Mouse (Mus musculus) MEL-GATA-1-ER (cell line): ENCODE results near the gene Chn2.

ENCODE experiments used
- DNase-seq: peaks from one replicate; pipeline ENCODE4 v3.0.0-alpha.2; 2012; ENCODE audit warnings: low read depth; ENCODE audit errors: extremely low read depth

Chn2 gene

GRCm38 (mm10) chr6:54075419-54075818 lies 36.1 kb downstream of the Chn2 start:
- DNase-seq: no peak

DNA sequence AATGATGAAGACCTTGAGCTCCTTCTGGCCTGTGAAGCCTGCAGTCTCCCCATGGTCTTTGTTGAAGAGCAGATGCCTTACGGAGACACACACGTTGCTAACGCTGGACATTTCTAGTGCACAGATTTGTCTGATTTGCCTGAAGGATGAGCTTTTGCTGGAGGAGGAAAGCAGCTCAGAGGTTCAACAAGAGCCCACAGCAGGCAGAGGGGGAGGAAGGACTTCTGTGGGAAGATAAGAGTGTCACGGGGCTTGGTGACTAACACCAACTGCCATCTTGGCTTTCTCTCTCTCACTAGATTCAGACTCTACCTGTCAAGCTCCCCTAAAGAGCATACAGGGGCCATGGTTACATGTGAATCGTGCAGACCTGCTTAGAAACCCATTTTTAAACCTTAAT lies 37.3 kb downstream of the Chn2 start:
- no peak for DNase-seq

GRCm38 (mm10) chr6:54078269-54078668 lies 38.9 kb downstream of the Chn2 start:
- DNase-seq: no peak

DNA sequence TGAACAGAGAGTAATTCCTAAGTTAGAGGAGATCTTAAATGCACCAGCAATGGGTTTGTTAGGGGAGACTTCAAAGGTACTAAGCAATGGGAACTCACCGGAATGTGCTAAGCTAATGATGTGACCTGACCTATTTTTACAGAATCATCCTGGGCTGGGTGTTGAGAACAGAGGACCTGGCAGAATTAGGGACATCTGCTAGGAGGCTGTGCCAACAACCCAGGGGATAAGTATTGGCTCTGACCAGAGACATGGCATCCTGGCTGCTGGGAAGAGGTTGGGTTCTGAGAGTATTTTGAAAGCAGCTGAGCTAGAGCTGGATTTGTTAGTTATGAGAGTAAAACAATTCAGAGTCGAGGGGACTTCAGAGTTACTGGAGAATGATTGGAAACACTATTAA lies 40.5 kb downstream of the Chn2 start:
- no peak for DNase-seq

- no peak for DNase-seq
Measured at GRCm38 (mm10) chr6:54080518-54081285, 41.3 kb downstream of the Chn2 start.

- no peak for DNase-seq
Measured at GRCm38 (mm10) chr6:54082576-54082975, 43.2 kb downstream of the Chn2 start.

- no peak for DNase-seq
Measured at GRCm38 (mm10) chr6:54084046-54084445, 44.7 kb downstream of the Chn2 start.

- DNase-seq: no peak
Measured at GRCm38 (mm10) chr6:54085009-54085408, 45.7 kb downstream of the Chn2 start.

DNA sequence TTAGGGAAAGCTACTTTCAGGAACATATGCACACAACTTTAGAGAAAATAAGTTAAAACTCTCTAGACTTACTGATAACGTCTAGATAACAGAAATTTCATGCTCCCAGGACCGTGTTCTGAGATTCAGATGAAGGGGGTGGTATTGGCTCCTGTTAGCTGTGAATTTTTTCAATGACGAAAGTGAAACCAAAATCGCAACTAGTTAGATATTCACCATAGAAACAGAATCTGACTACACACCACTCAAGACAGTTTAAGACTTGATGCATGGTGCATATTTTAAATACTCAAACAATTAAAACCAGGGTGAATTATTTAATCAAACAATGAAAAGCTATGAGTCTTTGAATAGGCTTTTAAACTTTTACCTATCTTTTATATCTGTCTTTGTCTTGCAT lies 48.8 kb downstream of the Chn2 start:
- no peak for DNase-seq

GRCm38 (mm10) chr6:54090822-54091221 lies 51.5 kb downstream of the Chn2 start:
- no peak for DNase-seq

- DNase-seq: no peak
Measured at GRCm38 (mm10) chr6:54092920-54093319, 53.6 kb downstream of the Chn2 start.

- no peak for DNase-seq
Measured at GRCm38 (mm10) chr6:54096147-54096761, 56.9 kb downstream of the Chn2 start.

GRCm38 (mm10) chr6:54096836-54097235 lies 57.5 kb downstream of the Chn2 start:
- no peak for DNase-seq

DNA sequence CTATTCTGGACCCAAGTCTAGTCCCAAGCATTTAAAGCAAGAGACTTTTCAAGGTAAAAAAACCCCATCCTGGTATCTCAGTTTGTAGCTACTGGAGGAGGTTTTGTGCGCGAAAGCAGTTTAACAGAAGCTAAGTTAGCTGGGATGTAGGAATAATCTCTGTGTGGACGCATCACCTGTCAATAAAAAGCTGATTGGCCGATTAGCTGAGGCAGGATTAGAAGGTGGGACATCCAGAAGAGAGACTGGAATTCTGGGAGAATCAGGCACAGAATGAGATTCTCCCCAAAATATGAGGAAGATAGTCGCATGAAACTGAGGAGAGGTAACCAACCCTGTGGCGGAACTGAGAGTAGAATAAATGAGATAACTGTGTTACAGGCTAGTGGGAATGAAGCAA lies 59.0 kb downstream of the Chn2 start:
- no peak for DNase-seq

GRCm38 (mm10) chr6:54099659-54100058 lies 60.3 kb downstream of the Chn2 start:
- DNase-seq: no peak

GRCm38 (mm10) chr6:54102210-54102609 lies 62.9 kb downstream of the Chn2 start:
- DNase-seq: no peak

GRCm38 (mm10) chr6:54103276-54103975 lies 64.1 kb downstream of the Chn2 start:
- no peak for DNase-seq

DNA sequence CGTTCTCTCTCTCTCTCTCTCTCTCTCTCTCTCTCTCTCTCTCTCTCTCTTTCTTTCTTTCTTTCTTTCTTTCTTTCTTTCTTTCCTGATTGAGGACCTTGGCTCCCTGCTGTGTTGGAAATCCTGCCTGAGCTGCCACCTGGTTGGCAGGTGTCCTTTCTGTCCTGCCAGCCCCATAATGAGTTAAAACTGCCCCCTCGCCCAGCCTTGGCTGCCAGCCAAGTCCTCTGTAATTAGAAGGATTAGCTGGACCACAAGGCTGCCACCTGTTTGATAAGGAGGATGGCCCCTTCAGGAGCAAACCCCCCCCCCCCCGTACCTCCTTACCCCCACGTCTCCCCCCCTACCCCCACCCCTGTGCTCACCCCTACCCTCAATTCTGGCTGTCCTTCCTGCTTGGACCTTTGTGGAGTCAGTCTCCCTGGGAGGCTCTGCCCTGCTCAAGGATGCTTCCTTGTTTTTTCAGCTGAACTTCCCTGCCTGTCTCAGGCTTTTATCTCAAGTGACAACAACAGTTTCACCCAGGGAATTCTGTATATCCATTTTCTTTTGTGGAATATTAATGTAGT lies 72.1 kb downstream of the Chn2 start:
- DNase-seq: no peak

DNA sequence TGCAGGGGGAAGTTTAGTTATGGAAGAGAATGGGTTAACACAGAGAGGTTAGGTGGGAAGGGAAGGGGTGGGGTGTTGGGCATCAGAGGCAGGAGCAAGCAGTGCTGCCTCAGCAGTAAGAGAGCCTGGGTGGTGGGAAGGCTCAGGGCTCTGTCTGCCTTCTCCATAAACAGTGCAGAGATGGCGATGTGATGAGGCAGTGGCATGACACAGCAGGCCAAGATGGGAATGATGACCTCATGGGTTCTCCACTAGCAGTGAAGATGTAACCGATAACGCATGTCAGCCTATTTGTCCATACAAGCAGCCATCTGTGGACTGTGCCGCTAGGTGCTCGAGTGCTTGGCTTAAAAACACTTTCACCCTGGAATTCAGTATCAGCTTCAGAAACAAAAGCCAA lies 74.0 kb downstream of the Chn2 start:
- DNase-seq: no peak

DNA sequence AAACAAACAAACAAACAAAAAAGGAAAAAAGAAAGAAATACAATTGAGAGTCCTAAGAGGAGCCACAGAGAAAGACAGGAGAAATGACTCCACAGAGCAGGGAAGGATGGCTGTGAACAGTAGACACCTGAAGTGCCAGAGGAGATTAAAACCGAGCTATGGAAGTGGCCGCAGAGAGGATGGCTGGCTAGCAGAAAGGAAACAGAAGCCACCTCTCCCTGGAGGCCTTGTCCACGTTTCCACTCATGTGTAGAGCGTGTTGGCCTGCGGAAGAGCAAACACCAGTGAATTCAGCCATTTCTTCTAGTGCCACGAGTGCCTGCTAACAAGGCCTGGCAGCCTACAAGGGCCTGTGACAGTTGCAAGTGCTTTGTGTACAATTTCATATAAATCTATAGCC lies 75.1 kb downstream of the Chn2 start:
- no peak for DNase-seq

GRCm38 (mm10) chr6:54116299-54116698 lies 76.9 kb downstream of the Chn2 start:
- no peak for DNase-seq

GRCm38 (mm10) chr6:54117001-54117591 lies 77.7 kb downstream of the Chn2 start:
- no peak for DNase-seq
